Mouse (Mus musculus): ENCODE data around the gene Chic2.

Gene Chic2

DNA sequence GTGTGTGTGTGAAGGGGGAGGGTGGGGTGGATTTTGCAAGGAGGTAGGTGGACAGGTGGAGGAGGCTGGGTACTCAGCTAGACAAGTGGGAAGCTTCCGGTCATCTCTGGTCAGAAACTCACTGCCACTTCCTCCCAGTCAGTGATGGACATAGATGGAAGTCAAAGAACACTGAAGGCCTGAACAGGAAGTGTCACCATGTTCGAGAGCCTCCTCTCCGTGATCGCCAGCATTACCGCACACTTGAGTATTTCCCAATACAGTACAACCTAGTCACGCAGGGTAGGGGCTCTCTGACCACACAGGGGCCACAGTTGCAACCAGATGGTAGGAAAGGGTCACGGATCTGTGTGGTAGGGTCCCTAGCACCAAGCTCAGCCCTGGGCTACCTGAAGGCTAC, 69.1 kb downstream of the Chic2 start:
- no peak for DNase-seq (ENCODE audit: low read depth, low spot score)

DNA sequence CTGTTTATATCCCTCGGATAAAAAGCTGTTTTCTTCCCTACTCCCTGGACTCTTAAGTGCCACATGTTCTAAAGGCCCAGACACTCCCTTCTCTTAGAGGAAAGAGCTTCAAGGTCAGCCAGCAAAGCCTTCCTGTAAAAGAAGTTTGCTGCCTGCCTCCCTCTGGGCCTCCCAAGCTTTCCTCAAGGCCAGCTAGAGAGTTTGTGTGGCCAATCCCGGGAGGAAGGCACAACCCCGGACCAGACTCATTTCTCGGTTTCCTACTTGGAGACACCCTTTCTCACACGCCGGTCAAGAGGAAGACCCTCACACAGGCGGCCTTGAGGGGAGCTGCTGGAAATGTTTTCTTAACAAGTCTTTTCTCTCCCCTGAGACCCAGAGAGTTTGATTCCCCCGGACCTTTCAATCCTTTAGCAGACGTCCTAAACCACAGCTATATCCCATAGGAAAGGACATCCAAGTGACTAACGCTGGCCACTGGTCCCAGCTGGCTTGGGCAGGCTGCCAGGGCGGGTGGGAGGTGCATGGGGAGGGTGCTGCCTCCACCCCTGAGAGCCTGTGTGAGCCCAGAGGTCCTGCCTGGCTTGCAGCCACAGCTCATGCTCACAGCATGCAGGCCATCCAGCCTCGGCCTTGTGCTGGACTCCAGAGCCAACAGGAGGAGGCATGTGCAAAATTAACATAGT, 69.7 kb downstream of the Chic2 start:
- no peak for DNase-seq (ENCODE audit: low read depth, low spot score)

DNA sequence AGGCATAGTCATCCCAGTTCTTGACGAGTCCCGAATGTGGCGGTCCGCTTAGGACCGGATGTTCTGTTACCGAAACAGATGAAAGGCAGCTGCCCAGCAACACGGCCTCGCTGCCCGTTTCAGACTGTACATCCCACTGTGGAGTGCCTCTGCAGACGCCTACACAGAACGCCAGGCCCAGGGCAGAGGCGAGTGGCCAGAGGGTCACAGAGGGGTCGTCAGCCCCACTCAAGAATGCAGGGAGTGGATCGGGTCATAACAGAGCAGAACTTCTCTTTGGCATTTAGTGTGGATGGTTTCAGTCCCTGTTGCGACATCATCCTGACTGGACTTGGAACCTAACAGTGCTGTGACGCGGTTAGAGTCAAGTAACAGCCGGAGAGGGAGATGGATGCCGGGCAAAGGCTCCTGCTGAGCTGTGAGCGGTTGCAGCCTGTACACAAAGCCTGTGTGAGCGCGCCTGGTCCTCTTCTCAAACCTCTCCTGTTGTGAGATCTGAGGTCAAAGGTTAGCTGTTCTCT, 70.5 kb downstream of the Chic2 start:
- DNase-seq (ENCODE audit: low read depth, low spot score) = peak; percentile 40

DNA sequence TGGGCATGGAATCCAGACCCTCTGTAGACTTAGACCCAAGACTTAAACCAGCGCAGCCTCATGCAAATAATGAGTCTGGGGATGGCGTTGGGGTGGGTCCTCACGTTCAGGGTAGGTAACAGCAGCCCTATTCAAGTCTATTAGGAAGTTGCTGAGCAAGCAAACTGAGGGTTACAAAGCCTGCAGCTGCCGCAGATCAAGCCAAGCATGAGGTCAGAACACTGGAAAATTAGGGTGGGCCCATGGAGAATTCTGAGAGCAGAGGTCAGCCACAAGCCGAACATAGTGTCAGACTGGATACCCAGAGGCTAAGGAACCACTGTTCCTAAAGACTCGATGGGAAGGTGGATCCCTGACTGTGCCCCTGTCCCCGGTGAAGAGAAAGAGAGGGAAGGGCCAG, 73.2 kb downstream of the Chic2 start:
- DNase-seq (ENCODE audit: low read depth, low spot score) = no peak

DNA sequence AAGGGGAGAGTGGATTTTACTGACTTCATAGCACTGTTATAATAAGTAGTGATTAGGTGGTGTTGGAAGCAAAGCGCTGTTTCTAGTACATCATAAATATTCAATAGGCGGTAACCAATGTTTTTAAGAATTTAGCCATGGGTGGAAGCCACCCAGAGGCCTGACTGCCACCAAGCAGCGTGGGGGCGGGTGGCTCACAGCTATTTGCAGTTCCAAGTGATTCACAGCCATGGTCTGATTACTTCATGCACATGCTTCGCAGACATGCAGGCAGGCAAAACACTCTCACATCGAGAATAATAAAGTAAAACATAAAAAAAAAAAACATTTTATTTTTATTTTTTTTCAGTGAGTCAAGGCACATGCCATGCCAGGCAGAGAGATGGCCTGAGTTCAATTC, 75.2 kb downstream of the Chic2 start:
- no peak for DNase-seq (ENCODE audit: low read depth, low spot score)

DNA sequence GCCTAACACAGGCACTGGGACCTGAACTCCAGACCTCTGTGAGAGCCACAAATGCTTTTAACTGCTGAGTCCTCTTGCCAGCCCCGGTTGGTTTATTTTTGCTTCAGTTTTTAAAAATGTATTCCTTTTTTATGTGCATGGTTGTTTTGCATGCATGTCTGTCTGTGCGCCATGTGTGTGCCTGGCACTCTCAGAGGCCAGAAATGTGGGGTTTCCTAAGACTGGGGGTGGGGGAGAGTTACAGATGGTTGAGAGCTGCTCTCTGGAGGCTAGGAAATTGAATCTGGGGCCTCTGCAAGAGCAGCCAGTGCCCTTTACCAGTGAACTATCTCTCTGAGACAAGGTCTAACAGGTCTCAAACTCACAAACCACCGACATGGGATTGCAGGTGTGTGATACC, 76.7 kb downstream of the Chic2 start:
- DNase-seq (ENCODE audit: low read depth, low spot score) = no peak

DNA sequence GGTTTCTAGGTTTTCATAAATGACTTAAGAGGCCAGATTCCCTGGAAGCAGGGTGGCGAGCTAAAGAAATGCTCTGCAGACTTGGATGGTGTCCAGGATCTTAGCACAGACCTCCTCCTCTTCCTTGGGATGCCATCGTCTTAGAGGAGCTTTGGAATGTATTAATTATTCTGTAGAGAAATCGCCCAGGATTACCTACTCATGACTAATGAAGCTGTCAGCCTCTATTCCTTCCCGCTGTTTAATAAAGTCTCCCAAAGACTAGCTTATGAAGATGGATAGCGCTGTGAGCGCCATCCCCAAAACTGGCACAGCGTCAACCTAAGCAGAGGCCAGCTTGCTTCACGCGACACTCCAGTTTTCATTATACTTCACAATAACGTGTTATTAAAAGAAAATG, 77.7 kb downstream of the Chic2 start:
- DNase-seq (ENCODE audit: low read depth, low spot score) = no peak

DNA sequence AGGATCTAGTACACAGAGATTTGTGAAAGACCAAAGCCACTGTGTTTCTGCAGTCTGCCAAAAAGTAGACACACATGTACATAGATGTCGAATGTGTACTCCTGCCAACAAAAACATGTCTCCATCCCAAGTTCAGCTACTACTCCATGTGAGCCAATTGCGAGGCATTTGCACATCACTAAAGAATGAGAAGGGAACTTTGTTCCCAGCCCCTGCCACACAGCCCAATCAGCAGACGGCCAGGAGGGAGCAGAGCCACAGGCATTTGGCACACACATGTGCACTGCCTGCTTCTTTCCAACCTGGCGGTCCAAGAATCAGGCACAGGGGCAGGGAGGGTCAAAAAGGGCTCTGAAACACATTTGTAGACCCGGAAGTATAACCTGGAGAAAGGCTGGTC, 81.8 kb downstream of the Chic2 start:
- no peak for DNase-seq (ENCODE audit: low read depth, low spot score)

DNA sequence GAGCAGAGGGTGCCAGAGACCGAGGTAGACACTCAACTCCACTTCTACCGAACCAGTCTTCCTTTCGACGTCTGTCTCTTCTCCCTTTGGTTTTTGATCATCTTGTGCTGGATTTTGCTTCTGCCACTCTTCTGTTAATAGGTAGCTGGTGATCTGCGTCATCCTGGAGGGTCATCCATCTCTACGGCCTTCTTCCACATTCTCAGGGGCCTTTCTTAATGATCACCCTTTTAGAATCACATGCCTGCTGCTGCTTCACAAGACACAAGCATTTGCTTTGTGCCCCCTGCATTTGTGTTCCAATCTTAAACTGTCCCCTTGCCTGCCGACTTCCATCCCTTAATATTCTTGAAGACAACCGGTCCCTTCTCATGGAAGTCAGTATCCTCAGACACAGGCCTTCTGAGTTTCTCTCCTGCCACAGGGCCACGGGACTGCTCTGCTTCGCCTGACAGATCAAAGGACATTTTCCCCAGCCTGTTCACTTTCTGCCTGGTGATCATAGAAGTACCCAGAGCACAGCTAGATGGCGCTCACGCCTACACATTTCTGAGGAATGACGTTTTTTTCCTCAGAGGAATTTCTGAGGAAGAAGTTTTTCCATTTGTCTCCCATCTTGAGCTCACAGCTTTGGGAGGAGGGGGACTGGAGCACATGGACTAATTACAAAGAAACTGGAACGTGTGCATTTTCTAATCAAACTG, 83.6 kb downstream of the Chic2 start:
- DNase-seq (ENCODE audit: low read depth, low spot score) = peak; percentile 89

DNA sequence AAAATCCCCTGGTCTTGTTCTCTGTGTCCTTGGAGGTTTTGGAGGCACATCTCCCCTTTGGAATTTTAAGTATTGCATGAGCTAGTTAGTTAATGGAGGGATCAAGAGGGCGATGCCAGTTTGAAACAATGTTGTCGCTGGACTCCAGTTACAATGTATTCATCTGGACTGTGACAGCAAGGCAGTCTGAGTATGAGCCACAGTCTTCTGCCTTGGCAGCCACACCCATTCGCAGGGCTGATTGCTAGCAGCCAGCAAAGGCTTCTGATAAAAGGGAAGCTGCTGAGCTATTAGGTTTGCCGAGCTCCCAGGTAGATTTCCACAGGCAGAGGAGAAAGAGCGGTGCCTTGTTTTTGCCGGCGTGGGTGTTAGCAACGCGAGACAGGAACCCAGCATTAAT, 84.3 kb downstream of the Chic2 start:
- no peak for DNase-seq (ENCODE audit: low read depth, low spot score)

DNA sequence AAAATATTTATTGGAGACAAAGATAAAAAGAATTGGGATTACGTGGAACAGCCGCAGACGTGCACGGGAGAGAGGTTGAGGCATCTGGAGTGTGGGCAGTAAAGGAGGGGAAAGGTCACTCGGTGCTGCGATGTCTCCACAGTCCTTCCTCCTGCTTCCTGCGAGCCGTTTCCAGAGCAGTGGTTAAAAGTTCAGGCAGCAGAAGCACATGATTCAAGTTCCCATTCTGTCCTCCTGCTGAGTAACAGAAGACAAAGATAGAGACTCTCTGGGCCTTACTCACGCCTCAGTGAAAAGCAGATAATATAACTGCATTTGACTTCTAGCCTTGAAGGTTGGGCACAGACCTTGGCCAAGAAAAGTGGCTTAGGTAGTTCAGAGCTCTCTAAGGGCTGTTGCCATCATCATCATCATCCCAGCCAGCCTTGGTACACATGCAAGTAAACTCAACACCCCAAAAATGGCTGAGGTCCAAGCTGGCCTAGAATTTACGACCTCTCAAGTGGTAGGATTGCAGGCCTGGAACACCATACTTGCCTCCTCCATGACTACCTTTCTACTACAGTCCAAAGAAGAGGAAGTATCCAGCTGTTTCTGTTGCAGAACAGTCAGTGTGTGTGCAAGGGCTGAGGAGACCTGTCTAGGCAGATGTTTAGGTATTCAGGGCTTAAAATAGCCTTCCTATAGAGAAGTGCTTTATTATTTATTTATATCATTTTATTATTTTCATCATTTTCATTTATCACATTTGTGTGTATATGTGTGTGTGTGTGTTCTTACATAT, 87.1 kb downstream of the Chic2 start:
- DNase-seq (ENCODE audit: low read depth, low spot score) = no peak

DNA sequence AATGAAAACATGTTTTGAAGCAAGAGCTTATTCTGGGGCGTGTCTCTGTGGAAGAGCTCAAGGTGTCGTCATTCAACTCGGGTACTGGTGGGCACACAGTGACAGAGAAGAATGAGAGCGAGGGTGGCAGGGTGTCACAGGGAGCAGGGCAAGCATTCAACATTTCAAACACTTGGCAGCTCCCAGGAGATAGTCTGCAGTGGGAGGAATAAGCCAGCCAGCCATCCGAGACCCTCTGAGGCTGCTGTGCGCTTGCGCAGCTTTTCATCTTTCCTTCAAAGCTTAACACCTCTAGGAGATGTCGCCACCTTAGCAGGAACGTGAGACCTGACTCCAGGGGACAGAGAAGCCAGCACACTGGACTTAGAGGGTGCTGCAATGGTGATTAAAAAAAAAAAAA, 88.2 kb downstream of the Chic2 start:
- no peak for DNase-seq (ENCODE audit: low read depth, low spot score)

DNA sequence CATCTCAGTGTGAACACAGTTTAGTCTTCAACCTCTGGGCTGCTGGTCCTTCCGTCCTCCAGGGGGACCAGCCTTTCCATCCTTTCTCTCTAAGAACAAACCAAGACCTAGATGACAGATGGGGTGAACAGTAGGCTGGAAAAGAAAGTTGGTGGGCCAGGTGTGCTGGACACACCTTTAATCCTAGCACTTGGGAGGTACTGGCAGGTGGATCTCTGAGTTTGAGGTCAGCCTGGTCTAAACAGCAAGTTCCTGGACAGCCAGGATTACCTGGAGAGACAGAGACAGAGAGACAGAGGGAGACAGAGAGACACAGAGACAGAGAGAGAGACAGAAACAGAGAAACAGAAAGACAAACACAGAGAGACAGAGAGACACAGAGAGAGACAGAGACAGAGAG, 89.0 kb downstream of the Chic2 start:
- no peak for DNase-seq (ENCODE audit: low read depth, low spot score)

DNA sequence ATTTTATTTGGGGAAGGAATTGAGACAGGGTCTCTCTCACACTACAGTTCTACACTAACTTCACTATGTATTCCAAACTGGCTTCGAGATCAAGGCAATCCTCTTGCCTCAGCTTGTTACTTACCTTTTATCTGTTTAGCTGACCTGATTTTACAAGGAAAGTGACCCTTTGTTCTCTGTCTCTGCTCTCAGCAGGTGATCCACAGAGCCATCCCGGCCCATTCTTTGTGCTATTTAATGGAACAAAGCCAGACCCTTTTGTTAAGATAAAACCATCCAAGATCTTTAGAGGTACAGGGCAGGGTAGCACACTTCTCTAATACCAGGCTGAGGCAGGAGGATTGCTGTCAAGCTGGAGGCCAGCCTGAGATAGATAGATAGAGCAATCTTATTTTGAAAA, 91.6 kb downstream of the Chic2 start:
- no peak for DNase-seq (ENCODE audit: low read depth, low spot score)

DNA sequence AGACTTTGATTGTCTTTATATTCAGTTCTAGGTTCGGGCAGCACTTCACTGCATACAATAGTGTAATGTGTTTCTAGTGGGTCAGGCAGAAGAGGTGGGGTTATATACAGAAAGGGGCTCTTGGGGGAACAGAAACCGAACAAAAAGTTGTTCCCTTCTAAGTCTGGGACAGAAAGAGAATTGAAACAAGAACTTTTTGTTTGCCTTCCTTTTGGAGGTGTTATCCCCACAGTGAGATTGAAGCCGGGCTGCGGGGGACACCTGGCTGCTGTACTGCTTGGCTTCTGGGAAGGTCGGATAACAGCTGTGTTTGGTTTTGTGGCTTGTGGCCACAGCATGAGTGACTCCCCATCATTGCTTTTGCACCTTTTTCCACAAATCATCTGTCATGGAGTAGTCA, 93.2 kb downstream of the Chic2 start:
- no peak for DNase-seq (ENCODE audit: low read depth, low spot score)

DNA sequence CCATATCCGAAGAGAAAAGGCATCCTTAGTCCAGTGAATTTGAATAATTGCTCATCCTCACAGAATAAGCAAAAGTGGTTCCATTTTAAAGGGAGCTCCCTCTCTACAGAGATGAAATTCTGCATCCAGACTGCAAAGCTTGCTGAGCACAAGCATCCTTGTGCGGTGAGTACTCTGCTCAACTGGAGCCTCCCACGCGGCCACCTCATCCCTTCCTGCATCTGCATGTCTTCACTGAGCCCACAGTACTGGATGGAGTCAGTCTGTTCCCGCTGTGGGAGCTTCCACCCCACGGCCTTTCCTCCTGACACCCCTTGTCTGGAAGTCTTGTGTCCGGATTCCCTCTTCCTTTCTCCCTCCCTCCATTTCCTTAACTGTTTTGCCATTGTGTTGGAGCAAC, 95.3 kb downstream of the Chic2 start:
- DNase-seq (ENCODE audit: low read depth, low spot score) = no peak

DNA sequence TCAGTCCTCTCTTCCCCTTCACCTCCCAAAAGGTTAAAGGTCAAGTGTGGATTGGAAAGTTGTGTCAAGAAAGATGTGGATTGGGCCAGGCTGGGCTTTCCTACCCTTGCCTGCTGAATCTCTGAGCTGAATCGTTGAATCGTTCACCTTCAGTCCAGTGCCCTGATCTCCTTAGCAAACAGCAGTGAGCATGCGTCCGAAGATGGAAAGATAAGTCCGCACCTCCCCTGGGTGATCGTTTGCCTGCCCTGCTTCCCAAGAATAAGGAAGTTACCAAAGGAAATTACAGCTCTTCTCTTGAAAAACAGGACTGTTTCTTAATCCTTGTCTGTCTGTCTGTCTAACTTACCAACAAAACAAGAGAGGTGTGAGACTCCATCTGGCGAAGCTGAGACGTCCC, 96.1 kb downstream of the Chic2 start:
- DNase-seq (ENCODE audit: low read depth, low spot score) = no peak

Measured in mesoderm, embryonic 11.5 days (tissue).